Mouse (Mus musculus) frontal cortex, adult 2 months (tissue): ENCODE measurements around the gene Cracr2b. TPM values are rescaled to one million over a fixed set of nuclear protein-coding genes. Genes with fewer than 3 reads are reported as not detected.

ENCODE experiments used
- polyA plus RNA-seq: library from polyadenylated mRNA; depleted of rRNA; stranded (reverse); fragments of >200 nt; gene quantifications from 2 replicates; pipeline ENCODE4 v1.2.3, GENCODE M21; 2012; rRNA removed

The Cracr2b gene
- polyA plus RNA-seq, 1 experiment, result 8.7 TPM

Other genes with a start within 250 kb of the Cracr2b start
- 0.17 and 0.20 TPM in 2 replicates for gene Lmntd2, start 247.0 kb upstream of the Cracr2b start, polyA plus RNA-seq
- gene Rassf7, start 245.2 kb upstream of the Cracr2b start, polyA plus RNA-seq, result 1.8 and 2.3 TPM in 2 replicates
- gene Phrf1, start 232.3 kb upstream of the Cracr2b start, polyA plus RNA-seq, result 31.0 and 35.1 TPM in 2 replicates
- gene Irf7, start 194.6 kb upstream of the Cracr2b start, polyA plus RNA-seq, result 7.7 and 8.6 TPM in 2 replicates
- gene Cdhr5, start 184.3 kb upstream of the Cracr2b start, polyA plus RNA-seq, result not detected in 2 replicates
- gene Sct, start 182.0 kb upstream of the Cracr2b start, polyA plus RNA-seq, result 12.4 and 29.9 TPM in 2 replicates
- 0.44 and 0.48 TPM in 2 replicates for gene Drd4, start 169.1 kb upstream of the Cracr2b start, polyA plus RNA-seq
- gene Deaf1, start 133.4 kb upstream of the Cracr2b start, polyA plus RNA-seq, result 43.0 and 43.8 TPM in 2 replicates
- 60.4 and 64.8 TPM in 2 replicates for gene Tmem80, start 133.4 kb upstream of the Cracr2b start, polyA plus RNA-seq
- 4.4 and 5.5 TPM in 2 replicates for gene Eps8l2, start 122.2 kb upstream of the Cracr2b start, polyA plus RNA-seq
- gene Taldo1, start 68.9 kb upstream of the Cracr2b start, polyA plus RNA-seq, result 151 and 152 TPM in 2 replicates
- 49.9 and 55.6 TPM in 2 replicates for gene Gatd1, start 47.0 kb upstream of the Cracr2b start, polyA plus RNA-seq
- gene Cend1, start 31.6 kb upstream of the Cracr2b start, polyA plus RNA-seq, result 204 and 235 TPM in 2 replicates
- gene Slc25a22, start 23.2 kb upstream of the Cracr2b start, polyA plus RNA-seq, result 227 and 251 TPM in 2 replicates
- gene Pidd1, start 17.1 kb upstream of the Cracr2b start, polyA plus RNA-seq, result 3.3 and 3.5 TPM in 2 replicates
- gene Rplp2, start 13.7 kb upstream of the Cracr2b start, polyA plus RNA-seq, result 556 and 592 TPM in 2 replicates
- 27.5 and 29.8 TPM in 2 replicates for gene Pnpla2, start 5.9 kb upstream of the Cracr2b start, polyA plus RNA-seq
- gene Cd151, start 6.3 kb downstream of the Cracr2b start, polyA plus RNA-seq, result 61.0 and 61.7 TPM in 2 replicates
- 41.5 and 47.6 TPM in 2 replicates for gene Polr2l, start 14.0 kb downstream of the Cracr2b start, polyA plus RNA-seq
- gene Tspan4, start 14.1 kb downstream of the Cracr2b start, polyA plus RNA-seq, result 38.7 and 40.9 TPM in 2 replicates
- 35.8 and 46.7 TPM in 2 replicates for gene Chid1, start 78.8 kb downstream of the Cracr2b start, polyA plus RNA-seq
- gene Ap2a2, start 101.1 kb downstream of the Cracr2b start, polyA plus RNA-seq, result 94.5 and 96.8 TPM in 2 replicates
- 0.08 TPM in 2 replicates for gene Muc6, start 194.2 kb downstream of the Cracr2b start, polyA plus RNA-seq
- 0.58 and 2.8 TPM in 2 replicates for gene Muc2, start 229.2 kb downstream of the Cracr2b start, polyA plus RNA-seq